Mouse (Mus musculus): Measurements from ENCODE around the gene Tbx21.

Tbx21 gene

GRCm38 (mm10) chr11:97131683-97132082 is 16.6 kb upstream of the Tbx21 start:
- peak; percentile 66 for DNase-seq (ENCODE audit: low read depth)

DNA sequence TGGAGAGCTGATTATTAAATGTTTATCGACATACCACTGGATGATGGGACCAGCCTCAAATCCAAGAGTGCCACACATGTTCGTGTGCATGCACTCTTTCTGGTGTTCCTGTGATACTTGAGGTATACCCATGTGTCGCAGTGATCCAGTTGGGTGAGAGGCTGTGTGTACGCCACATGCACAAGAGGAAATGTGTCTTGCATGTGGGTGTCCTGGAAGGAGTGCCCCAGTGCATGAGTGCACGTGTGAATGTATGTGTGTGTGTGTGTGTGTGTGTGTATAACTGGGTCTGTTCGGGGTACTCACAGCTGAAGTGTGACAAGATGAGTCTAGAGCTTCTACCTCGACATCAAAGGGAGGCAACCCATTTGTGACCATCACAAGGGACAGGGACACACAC is 15.2 kb upstream of the Tbx21 start:
- peak; percentile 60 for DNase-seq (ENCODE audit: low read depth)

DNA sequence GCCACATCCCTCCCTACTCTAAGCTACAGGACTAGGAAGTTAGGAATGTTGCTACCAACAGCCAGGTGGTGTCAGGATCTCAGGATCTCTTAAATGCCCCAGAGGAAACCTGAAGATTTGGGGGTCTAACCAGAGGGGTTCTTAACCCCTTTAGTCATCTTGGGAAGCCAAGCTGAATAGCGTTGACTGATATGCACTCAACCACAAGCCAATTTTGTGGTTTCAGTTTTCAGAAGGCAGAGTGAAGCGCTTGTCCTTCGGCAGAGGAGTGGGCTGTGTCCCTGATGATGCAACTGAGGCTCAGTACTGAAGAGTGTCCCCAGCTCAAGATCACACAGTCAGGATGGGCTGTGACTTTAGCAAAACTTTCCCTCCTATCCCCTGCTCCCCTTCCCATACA is 13.8 kb upstream of the Tbx21 start:
- peak; percentile 79 for DNase-seq (ENCODE audit: low read depth)

DNA sequence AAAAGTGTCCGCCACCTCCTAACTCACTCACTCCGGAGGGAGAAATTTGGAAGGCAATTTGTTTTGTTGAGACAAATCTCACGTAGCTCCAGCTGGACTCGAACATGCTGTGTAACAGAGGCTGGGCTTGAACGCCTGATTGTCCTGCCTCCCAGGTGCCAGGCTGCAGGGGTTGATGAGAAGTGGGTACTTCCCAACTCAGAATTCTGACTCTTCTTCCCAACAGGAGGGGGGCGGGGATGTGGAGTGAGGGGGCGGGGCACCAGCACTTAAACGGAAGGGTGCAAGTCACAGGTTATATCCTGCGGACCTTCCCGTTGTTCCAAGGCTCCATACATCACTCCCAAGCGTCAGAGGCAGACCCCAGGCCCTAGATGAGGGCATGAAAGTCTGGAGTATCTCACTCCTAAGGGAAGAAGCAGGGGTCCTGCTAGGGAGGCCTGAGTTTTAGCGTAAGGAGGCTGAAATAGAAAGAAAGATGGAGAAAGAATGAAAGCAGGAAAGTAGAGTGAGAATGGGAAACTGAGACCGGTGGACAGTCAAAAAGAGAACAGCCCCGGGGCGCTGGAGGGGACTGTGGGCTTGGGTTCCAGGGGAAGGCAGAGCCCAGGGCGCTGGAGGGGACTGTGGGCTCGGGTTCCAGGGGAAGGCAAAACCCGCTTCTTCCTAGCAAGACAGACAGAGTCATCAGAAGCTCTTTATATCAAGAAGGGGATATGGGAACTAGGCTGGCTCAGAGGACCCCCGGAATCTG is 12.5 kb upstream of the Tbx21 start:
- DNase-seq (ENCODE audit: low read depth): peak; percentile 56

GRCm38 (mm10) chr11:97126645-97127468 is 11.7 kb upstream of the Tbx21 start:
- peak; percentile 94 for DNase-seq (ENCODE audit: low read depth)

DNA sequence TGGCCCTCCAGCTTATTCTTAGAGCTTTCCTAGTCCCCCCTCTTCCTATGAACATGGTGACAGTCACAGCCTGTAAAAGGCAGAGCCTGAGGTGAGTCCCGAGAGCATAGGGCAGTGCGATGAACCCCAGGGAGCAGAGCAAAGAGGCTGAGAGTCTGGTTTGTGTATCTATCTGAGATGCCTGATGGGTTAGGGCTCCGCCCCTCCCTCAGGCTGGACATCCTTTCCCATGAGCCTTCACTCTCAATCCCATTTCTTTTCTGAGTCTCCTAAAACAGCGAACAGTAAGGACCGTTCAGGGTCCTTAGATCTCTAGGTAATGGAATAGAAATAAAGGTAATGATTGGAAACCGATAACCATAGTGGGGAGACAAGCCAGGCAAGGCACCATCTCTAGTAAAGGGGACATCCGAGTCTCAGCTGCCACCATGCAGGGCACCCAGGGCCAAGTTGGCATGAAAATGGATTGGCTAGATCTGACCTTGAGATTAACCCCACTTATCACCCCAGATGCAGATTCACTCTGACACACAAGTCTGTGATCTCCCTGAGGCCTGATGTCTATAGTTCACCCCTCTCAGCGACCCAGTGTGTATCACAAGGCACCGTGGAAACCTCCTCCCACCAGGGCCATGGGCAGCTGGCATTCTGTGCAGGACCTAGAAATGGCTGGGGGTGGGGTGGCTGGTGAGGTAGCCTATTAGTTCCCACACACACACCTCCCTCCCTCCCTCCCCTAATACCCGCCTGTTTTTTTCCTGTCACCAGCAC is 9.3 kb upstream of the Tbx21 start:
- peak; percentile 57 for DNase-seq (ENCODE audit: low read depth)

DNA sequence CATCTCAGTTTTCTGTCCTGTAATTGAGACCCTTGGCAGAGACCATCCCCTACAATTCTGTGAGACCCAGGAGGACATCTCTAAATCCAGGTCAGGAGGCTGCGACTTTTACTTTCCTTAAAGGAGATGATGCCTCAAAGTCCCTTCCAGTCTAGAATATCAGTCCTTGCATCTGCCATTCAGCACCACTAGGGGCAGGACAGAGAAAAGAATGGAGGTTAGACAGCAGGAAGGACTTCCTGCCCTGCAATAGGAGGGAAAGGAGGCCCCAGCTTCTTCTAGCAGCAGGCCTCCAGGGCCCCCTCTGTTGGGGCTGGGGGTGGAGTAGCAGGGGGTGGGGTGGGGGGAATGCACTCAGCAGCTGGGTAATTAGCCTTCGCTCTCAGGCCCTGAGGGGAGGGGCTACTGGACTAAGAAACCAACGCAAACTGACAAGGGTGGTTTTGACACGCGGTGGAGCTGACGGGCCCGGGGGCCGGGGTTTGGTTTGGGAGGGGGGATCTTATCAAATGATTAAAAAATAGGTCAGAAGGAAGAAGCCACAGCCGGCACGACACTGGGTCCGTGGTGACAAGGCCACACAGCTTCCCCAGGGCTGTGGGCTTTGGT is 8.3 kb upstream of the Tbx21 start:
- peak; percentile 78 for DNase-seq (ENCODE audit: low read depth)

DNA sequence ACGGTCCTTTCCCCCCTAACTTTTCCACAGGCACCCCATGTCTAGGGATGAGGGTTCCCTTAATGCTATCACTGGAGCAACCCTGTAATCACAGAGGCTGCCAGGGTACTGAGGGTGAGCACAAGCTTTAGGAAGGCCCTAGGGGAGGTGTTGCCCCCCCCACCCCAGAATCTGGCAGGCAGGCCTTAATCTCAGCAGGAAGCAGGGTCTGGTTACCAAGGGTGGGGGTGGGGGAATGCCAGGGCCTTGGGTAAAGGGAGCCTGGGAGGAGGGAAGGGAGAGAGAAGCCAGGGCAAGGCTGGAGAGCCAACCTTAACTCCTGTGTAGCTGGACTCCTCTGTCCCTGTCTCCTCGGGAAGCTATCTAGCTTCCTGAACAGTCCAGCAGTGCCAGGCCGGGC is 5.5 kb upstream of the Tbx21 start:
- DNase-seq (ENCODE audit: low read depth): no peak

DNA sequence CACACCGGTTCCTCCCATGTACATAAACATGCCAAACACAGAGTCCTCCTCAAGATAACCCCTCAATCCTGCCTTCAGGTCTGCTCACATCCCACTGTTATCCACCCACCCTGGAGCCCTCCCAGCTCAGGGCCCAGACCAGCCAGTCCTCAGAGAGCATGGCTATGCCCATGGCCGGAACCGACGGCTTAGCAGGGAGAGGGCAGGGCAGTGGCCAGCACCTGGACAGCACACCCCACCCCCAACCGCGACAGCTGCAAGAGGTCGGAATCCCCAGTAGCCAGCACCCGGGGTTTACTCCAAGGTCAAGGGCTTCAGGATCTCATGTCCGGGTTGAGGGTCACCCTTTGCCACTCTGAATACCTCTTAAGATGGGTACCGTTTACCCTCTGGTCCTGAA is 5.1 kb upstream of the Tbx21 start:
- no peak for DNase-seq (ENCODE audit: low read depth)

DNA sequence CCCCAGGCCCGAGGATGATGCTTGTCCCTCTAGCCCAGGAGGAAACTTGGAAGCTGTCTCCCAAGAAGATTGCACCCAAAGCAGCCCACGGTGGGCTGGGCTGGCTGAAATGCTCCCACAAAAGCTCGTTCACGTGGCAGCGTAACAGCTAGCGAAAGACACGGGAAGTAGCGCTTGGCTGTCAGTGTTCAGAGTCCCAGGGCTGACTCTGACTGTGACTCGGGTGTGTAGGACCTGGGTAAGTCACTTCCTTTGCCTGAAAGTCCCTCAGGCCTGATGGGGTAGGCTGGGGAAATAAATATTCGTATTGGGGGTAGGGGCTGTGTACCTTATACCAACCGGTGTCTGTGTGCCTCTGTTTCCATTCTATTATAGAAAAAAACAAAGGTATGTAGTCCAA is 666 bp upstream of the Tbx21 start:
- DNase-seq (ENCODE audit: low read depth): peak; percentile 74

DNA sequence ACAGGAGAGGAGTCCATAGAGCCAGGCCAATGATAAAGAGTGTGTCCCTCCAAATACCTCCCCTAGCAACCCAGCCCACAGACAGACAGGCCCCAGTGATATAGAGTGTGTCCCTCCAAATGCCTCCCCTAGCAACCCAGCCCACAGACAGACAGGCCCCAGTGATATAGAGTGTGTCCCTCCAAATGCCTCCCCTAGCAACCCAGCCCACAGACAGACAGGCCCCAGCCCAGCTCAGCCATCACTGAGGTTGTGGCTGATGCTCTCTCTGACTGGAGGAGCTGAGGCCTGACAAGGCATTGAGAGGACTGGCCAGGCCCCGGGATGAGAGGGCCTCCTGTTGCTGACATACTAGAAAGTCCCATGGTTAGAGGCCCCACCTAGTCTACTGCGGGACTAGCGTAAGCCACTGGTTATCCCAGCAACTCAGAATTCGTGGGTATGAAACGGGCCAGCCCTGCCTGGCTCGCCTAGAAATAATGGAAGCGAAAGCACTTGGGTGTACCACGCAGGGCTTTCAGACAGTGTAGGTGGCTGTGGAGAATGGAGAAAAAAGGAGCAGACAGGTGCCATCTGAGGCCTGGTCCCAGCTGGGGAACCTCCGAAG is 2.5 kb downstream of the Tbx21 start:
- peak; percentile 67 for DNase-seq (ENCODE audit: low read depth)

GRCm38 (mm10) chr11:97108976-97109375 is 6.2 kb downstream of the Tbx21 start:
- peak; percentile 56 for DNase-seq (ENCODE audit: low read depth)

- DNase-seq (ENCODE audit: low read depth): peak; percentile 80
Measured at GRCm38 (mm10) chr11:97104091-97104483, 11.0 kb downstream of the Tbx21 start.

GRCm38 (mm10) chr11:97103163-97104090 is 11.7 kb downstream of the Tbx21 start:
- DNase-seq (ENCODE audit: low read depth): peak; percentile 62

- peak; percentile 87 for DNase-seq (ENCODE audit: low read depth)
Measured at GRCm38 (mm10) chr11:97101722-97102121, 13.4 kb downstream of the Tbx21 start.

- no peak for DNase-seq (ENCODE audit: low read depth)
Measured at GRCm38 (mm10) chr11:97098791-97099190, 16.3 kb downstream of the Tbx21 start.

DNA sequence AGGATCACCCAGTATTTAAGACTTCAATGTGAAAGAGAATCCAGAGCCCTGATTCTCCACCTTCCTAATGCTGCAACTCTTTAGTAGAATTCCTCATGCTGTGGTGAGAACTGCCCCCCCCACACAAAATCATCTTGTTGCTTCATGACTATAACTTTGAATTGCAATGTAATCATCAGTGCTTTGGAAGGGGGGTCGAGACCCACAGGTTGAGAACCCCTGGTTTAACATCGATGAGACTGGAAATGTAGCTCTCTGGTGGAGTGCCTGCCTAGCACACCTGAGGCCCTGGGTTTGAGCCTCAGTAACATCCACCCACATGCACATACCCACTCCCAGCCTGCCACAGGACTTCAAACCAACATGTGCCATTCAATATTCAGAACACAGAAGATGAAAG is 20.5 kb downstream of the Tbx21 start:
- no peak for DNase-seq (ENCODE audit: low read depth)

GRCm38 (mm10) chr11:97086365-97086764 is 28.8 kb downstream of the Tbx21 start:
- no peak for DNase-seq (ENCODE audit: low read depth)

DNA sequence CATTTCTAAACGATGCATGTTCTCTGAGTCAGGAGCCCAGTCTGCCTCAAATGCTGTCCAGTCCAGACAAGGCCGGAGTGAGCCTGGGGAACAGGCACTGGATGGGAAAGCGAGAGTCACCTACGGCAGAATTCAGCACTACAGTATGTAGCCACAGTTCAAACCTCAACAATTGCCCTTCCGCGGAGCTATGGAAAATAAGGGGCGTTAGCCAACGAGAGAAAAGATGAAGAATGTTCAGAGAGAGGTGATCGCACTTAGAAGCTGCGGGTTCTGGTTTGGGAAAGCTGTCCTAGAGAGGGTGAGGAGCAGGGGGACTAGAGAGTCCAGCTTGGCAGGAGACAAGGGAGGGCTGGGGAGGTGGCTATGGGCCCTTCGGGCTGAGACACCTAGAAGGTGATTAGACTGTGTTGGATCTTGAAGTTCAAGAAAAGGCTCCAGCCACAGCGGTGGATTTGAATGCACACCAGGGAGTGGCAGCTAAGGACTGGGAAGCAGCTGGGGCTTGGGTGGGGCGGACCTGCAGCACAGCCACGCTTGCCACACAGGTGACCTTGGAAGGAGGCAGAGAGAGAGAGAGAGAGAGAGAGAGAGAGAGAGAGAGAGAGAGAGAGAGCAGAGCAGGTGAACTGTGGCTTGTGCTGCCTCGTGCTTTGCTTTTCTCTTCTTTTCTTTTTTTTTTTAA is 30.2 kb downstream of the Tbx21 start:
- no peak for DNase-seq (ENCODE audit: low read depth)
